Mouse (Mus musculus): ENCODE data around the gene Abhd4. TPM values are rescaled to one million over a fixed set of nuclear protein-coding genes. Genes with fewer than 3 reads are reported as not detected.
A peak's percentile ranks its signal among the peaks of the same experiment; 100 is the strongest.

The Abhd4 gene
- polyA plus RNA-seq, 1 experiment from 2014 or later: 36.7 TPM

- Histone ChIP-seq H3K4me1 (peaks cover 48% of the 10 kb centered on the region), H3K27ac (replicated peaks) (peak overlapping the region; percentile 83), H3K9me3 (replicated peaks) (no peaks in the 10 kb centered on the region), H3K4me3 (peak overlapping the region; percentile 68), H3K36me3 (0 out of 2 replicates have a peak, but pooled peaks cover 3% of the 10 kb centered on the region), H3K27me3 (ENCODE audit: low read depth, poor library complexity, severe bottlenecking) (0 out of 2 replicates have a peak, but pooled peaks cover 5% of the 10 kb centered on the region)
- DNase-seq (ENCODE audit: low spot score): no peak
- WGBS: 69% methylated on average over 12 of the region's 12 CpGs
Observed at GRCm38 (mm10) chr14:54254670-54255202, 748 bp downstream of the Abhd4 start.

GRCm38 (mm10) chr14:54258131-54258670 is 4.2 kb downstream of the Abhd4 start:
- peaks cover 11% of the 10 kb centered on the region; the same call in 1 of the 2 replicates for H3K27me3 ChIP-seq (ENCODE audit: low read depth, poor library complexity, severe bottlenecking)
- no peak for DNase-seq (ENCODE audit: low spot score)
- 59% methylated on average over 7 of the region's 7 CpGs for WGBS
- no peak overlapping the region for H3K4me3 ChIP-seq
- peaks cover 35% of the 10 kb centered on the region for H3K4me1 ChIP-seq
- no peak overlapping the region for H3K27ac ChIP-seq (replicated peaks)
- H3K9me3 ChIP-seq (replicated peaks): no peaks in the 10 kb centered on the region
- H3K36me3 ChIP-seq: peaks cover 7% of the 10 kb centered on the region; the same call in 1 of the 2 replicates

- Histone ChIP-seq H3K4me3 (peak overlapping the region; percentile 70), H3K9me3 (replicated peaks) (no peaks in the 10 kb centered on the region), H3K4me1 (peaks cover 31% of the 10 kb centered on the region), H3K36me3 (peaks cover 7% of the 10 kb centered on the region; the same call in 1 of the 2 replicates), H3K27ac (replicated peaks) (peak overlapping the region; percentile 80), H3K27me3 (ENCODE audit: low read depth, poor library complexity, severe bottlenecking) (peaks cover 11% of the 10 kb centered on the region; the same call in 1 of the 2 replicates)
- DNase-seq (ENCODE audit: low spot score): peak; percentile 91
- under 1% methylated on average over 35 of the region's 35 CpGs for WGBS
Observed at GRCm38 (mm10) chr14:54259003-54259721, 5.2 kb downstream of the Abhd4 start.

GRCm38 (mm10) chr14:54259722-54260085 is 5.7 kb downstream of the Abhd4 start:
- Histone ChIP-seq H3K27me3 (ENCODE audit: low read depth, poor library complexity, severe bottlenecking) (peaks cover 11% of the 10 kb centered on the region; the same call in 1 of the 2 replicates), H3K9me3 (replicated peaks) (no peaks in the 10 kb centered on the region), H3K4me1 (peaks cover 26% of the 10 kb centered on the region), H3K36me3 (peaks cover 7% of the 10 kb centered on the region; the same call in 1 of the 2 replicates), H3K4me3 (peak overlapping the region; percentile 70), H3K27ac (replicated peaks) (peak overlapping the region; percentile 80)
- WGBS: 28% methylated on average over 8 of the region's 8 CpGs
- no peak for DNase-seq (ENCODE audit: low spot score)

GRCm38 (mm10) chr14:54260196-54260595 is 6.2 kb downstream of the Abhd4 start:
- 83% methylated on average over 2 of the region's 2 CpGs for WGBS
- no peaks in the 10 kb centered on the region for H3K9me3 ChIP-seq (replicated peaks)
- H3K27me3 ChIP-seq (ENCODE audit: low read depth, poor library complexity, severe bottlenecking): peaks cover 11% of the 10 kb centered on the region; the same call in 1 of the 2 replicates
- peaks cover 7% of the 10 kb centered on the region; the same call in 1 of the 2 replicates for H3K36me3 ChIP-seq
- no peak for DNase-seq (ENCODE audit: low spot score)
- peak overlapping the region; percentile 70; the same call in 1 of the 2 replicates for H3K4me3 ChIP-seq
- peaks cover 24% of the 10 kb centered on the region for H3K4me1 ChIP-seq
- no peak overlapping the region for H3K27ac ChIP-seq (replicated peaks)

GRCm38 (mm10) chr14:54261386-54261785 is 7.4 kb downstream of the Abhd4 start:
- Histone ChIP-seq H3K4me3 (no peak overlapping the region), H3K4me1 (peaks cover 26% of the 10 kb centered on the region), H3K36me3 (peaks cover 7% of the 10 kb centered on the region; the same call in 1 of the 2 replicates), H3K27ac (replicated peaks) (no peak overlapping the region), H3K27me3 (ENCODE audit: low read depth, poor library complexity, severe bottlenecking) (peaks cover 11% of the 10 kb centered on the region; the same call in 1 of the 2 replicates), H3K9me3 (replicated peaks) (no peaks in the 10 kb centered on the region)
- WGBS: 95% methylated on average over 2 of the region's 2 CpGs
- no peak for DNase-seq (ENCODE audit: low spot score)

- H3K9me3 ChIP-seq (replicated peaks): no peaks in the 10 kb centered on the region
- H3K27ac ChIP-seq (replicated peaks): no peak overlapping the region
- 94% methylated on average over 8 of the region's 8 CpGs for WGBS
- peaks cover 11% of the 10 kb centered on the region; the same call in 1 of the 2 replicates for H3K27me3 ChIP-seq (ENCODE audit: low read depth, poor library complexity, severe bottlenecking)
- no peak for DNase-seq (ENCODE audit: low spot score)
- peaks cover 26% of the 10 kb centered on the region for H3K4me1 ChIP-seq
- H3K4me3 ChIP-seq: no peak overlapping the region
- peaks cover 11% of the 10 kb centered on the region for H3K36me3 ChIP-seq
Observed at GRCm38 (mm10) chr14:54262622-54263021, 8.6 kb downstream of the Abhd4 start.

- 94% methylated on average over 6 of the region's 6 CpGs for WGBS
- Histone ChIP-seq H3K36me3 (peaks cover 15% of the 10 kb centered on the region), H3K4me1 (peaks cover 26% of the 10 kb centered on the region), H3K9me3 (replicated peaks) (no peaks in the 10 kb centered on the region), H3K4me3 (no peak overlapping the region), H3K27me3 (ENCODE audit: low read depth, poor library complexity, severe bottlenecking) (peaks cover 9% of the 10 kb centered on the region; the same call in 1 of the 2 replicates), H3K27ac (replicated peaks) (no peak overlapping the region)
- DNase-seq (ENCODE audit: low spot score): no peak
Observed at GRCm38 (mm10) chr14:54263099-54263498, 9.1 kb downstream of the Abhd4 start.

- H3K4me3 ChIP-seq: no peak overlapping the region
- peaks cover 17% of the 10 kb centered on the region for H3K36me3 ChIP-seq
- peaks cover 6% of the 10 kb centered on the region; the same call in 1 of the 2 replicates for H3K27me3 ChIP-seq (ENCODE audit: low read depth, poor library complexity, severe bottlenecking)
- WGBS: 93% methylated on average over 7 of the region's 7 CpGs
- DNase-seq (ENCODE audit: low spot score): no peak
- H3K27ac ChIP-seq (replicated peaks): no peak overlapping the region
- no peaks in the 10 kb centered on the region for H3K9me3 ChIP-seq (replicated peaks)
- H3K4me1 ChIP-seq: peaks cover 18% of the 10 kb centered on the region
Observed at GRCm38 (mm10) chr14:54264231-54264630, 10.2 kb downstream of the Abhd4 start.

- H3K9me3 ChIP-seq (replicated peaks): no peaks in the 10 kb centered on the region
- H3K36me3 ChIP-seq: peaks cover 17% of the 10 kb centered on the region
- 45% methylated on average over 10 of the region's 10 CpGs for WGBS
- no peak overlapping the region for H3K4me3 ChIP-seq
- peaks cover 9% of the 10 kb centered on the region for H3K4me1 ChIP-seq
- DNase-seq (ENCODE audit: low spot score): no peak
- no peak overlapping the region for H3K27ac ChIP-seq (replicated peaks)
- H3K27me3 ChIP-seq (ENCODE audit: low read depth, poor library complexity, severe bottlenecking): peaks cover 3% of the 10 kb centered on the region; the same call in 1 of the 2 replicates
Observed at GRCm38 (mm10) chr14:54265093-54265492, 11.1 kb downstream of the Abhd4 start.

- Histone ChIP-seq H3K4me3 (no peak overlapping the region), H3K27me3 (ENCODE audit: low read depth, poor library complexity, severe bottlenecking) (no peaks in the 10 kb centered on the region), H3K27ac (replicated peaks) (no peak overlapping the region), H3K36me3 (peaks cover 17% of the 10 kb centered on the region), H3K9me3 (replicated peaks) (no peaks in the 10 kb centered on the region), H3K4me1 (peaks cover 6% of the 10 kb centered on the region)
- WGBS: 78% methylated on average over 6 of the region's 6 CpGs
- no peak for DNase-seq (ENCODE audit: low spot score)
Observed at GRCm38 (mm10) chr14:54265951-54266350, 12.0 kb downstream of the Abhd4 start.

GRCm38 (mm10) chr14:54267966-54268365 is 14.0 kb downstream of the Abhd4 start:
- Histone ChIP-seq H3K4me3 (no peak overlapping the region), H3K4me1 (peaks cover 9% of the 10 kb centered on the region), H3K9me3 (replicated peaks) (no peaks in the 10 kb centered on the region), H3K36me3 (peaks cover 12% of the 10 kb centered on the region; the same call in 1 of the 2 replicates), H3K27me3 (ENCODE audit: low read depth, poor library complexity, severe bottlenecking) (no peaks in the 10 kb centered on the region), H3K27ac (replicated peaks) (no peak overlapping the region)
- no peak for DNase-seq (ENCODE audit: low spot score)
- 90% methylated on average over 10 of the region's 10 CpGs for WGBS

Measured in midbrain, embryonic 10.5 days (tissue).